19 mouse cellular contexts compared by ENCODE assay signal in genomic region chr6:28848891-28849290, GRCm38 (mm10). TPM values are rescaled to one million over a fixed set of nuclear protein-coding genes. Genes with fewer than 3 reads are reported as not detected.
DNase-seq lines count a peak whose midpoint lies in the region; ATAC-seq and TF ChIP-seq lines count a peak whose summit lies in the region.
"Had no signal": no experiment of that assay in that cellular context is flagged by ENCODE, and none has a peak within 500 bp of the region (broad histone marks: within the 10 kb centered on the region; RNA-seq: fewer than 3 reads in every experiment).

No protein-coding gene starts in this region.

- ATAC-seq in forebrain, postnatal 0 days = peak; percentile 49
- ATAC-seq in limb, embryonic 14.5 days (ENCODE audit: low FRiP score, low read depth) = no peak
- ATAC-seq: activated CD4-positive, CD25-positive, alpha-beta regulatory T cell, adult 4 months; liver, postnatal 0 days had no signal

- no peak for TF ChIP-seq POLR2A in limb, embryonic 14.5 days (IDR thresholded peaks at IDR 0.05; ENCODE audit: borderline replicate concordance, extremely low read depth, insufficient read depth, insufficient read length)

- H3K4me1 ChIP-seq in forebrain, postnatal 0 days (ENCODE audit: insufficient read depth) = peaks cover 9% of the 10 kb centered on the region; the same call in 1 of the 2 replicates
- peaks cover 63% of the 10 kb centered on the region for H3K4me1 ChIP-seq in forebrain, embryonic 10.5 days
- H3K4me1 ChIP-seq in embryonic facial prominence, embryonic 10.5 days = peaks cover 46% of the 10 kb centered on the region
- H3K4me1 ChIP-seq in limb, embryonic 14.5 days (ENCODE audit: control insufficient read depth, insufficient read depth, low read length) = peaks cover 38% of the 10 kb centered on the region
- H3K4me1 ChIP-seq: stomach, embryonic 15.5 days had no signal

- no peak overlapping the region for H3K4me2 ChIP-seq in forebrain, postnatal 0 days (ENCODE audit: low read depth)
- H3K4me2 ChIP-seq in limb, embryonic 14.5 days (replicated peaks; ENCODE audit: low read depth, low read length, severe bottlenecking) = no peak overlapping the region
- H3K4me2 ChIP-seq: embryonic facial prominence, embryonic 12.5 days; intestine, embryonic 15.5 days; stomach, embryonic 15.5 days had no signal

- no peak for TF ChIP-seq CTCF in forebrain, postnatal 0 days (IDR thresholded peaks at IDR 0.05; ENCODE audit: low read depth)
- TF ChIP-seq CTCF in layer of hippocampus, adult 2 months (conservative IDR thresholded peaks at IDR 0.05) = no peak

- no peaks in the 10 kb centered on the region for H3K27me3 ChIP-seq in forebrain, postnatal 0 days (ENCODE audit: insufficient read depth, low read length)
- H3K27me3 ChIP-seq in forebrain, embryonic 10.5 days (ENCODE audit: poor library complexity, severe bottlenecking) = no peaks in the 10 kb centered on the region
- H3K27me3 ChIP-seq in embryonic facial prominence, embryonic 10.5 days (replicated peaks; ENCODE audit: low read depth, poor library complexity, severe bottlenecking) = no peaks in the 10 kb centered on the region
- no peaks in the 10 kb centered on the region for H3K27me3 ChIP-seq in limb, embryonic 14.5 days (ENCODE audit: control insufficient read depth, insufficient read depth, low read length)
- H3K27me3 ChIP-seq: embryonic facial prominence, embryonic 12.5 days; intestine, embryonic 15.5 days; stomach, embryonic 15.5 days had no signal

- DNase-seq in forebrain, postnatal 0 days = no peak
- DNase-seq in forebrain, embryonic 10.5 days (ENCODE audit: extremely low spot score, low spot score) = no peak
- DNase-seq in layer of hippocampus, adult 2 months (ENCODE audit: low spot score in 2 of 2) = no peak
- DNase-seq in layer of hippocampus, adult 8-10 months (ENCODE audit: low spot score in 2 of 2) = no peak
- no peak for DNase-seq in embryonic facial prominence, embryonic 10.5 days (ENCODE audit: low spot score)
- no peak for DNase-seq in limb, embryonic 14.5 days (ENCODE audit: low spot score)
- no peak for DNase-seq in liver
- DNase-seq in adrenal gland, adult 8-10 months = no peak
- DNase-seq: cerebellum, postnatal 14 days; kidney, postnatal 25 days; layer of hippocampus, postnatal 36 days; liver, postnatal 0 days; lung, postnatal 36 days; spleen, adult 18-20 months had no signal

- no peaks in the 10 kb centered on the region for H3K9me3 ChIP-seq in forebrain, postnatal 0 days (ENCODE audit: low read length)
- no peaks in the 10 kb centered on the region for H3K9me3 ChIP-seq in forebrain, embryonic 10.5 days
- no peaks in the 10 kb centered on the region for H3K9me3 ChIP-seq in embryonic facial prominence, embryonic 10.5 days
- H3K9me3 ChIP-seq in limb, embryonic 14.5 days (ENCODE audit: control insufficient read depth, low read length) = no peaks in the 10 kb centered on the region
- H3K9me3 ChIP-seq: embryonic facial prominence, embryonic 12.5 days; intestine, embryonic 15.5 days; stomach, embryonic 15.5 days had no signal

- H3K27ac ChIP-seq in forebrain, postnatal 0 days (ENCODE audit: low read depth, low read length) = no peak overlapping the region
- no peak overlapping the region for H3K27ac ChIP-seq in forebrain, embryonic 10.5 days
- peak overlapping the region; percentile 65 for H3K27ac ChIP-seq in layer of hippocampus, adult 2 months
- peak overlapping the region; percentile 48; the same call in 1 of the 2 replicates for H3K27ac ChIP-seq in embryonic facial prominence, embryonic 10.5 days (replicated peaks)
- 0 out of 2 replicates have a peak overlapping the region, but pooled peaks have one; percentile 49 for H3K27ac ChIP-seq in limb, embryonic 14.5 days (replicated peaks; ENCODE audit: low read depth, low read length)
- H3K27ac ChIP-seq: intestine, embryonic 15.5 days; stomach, embryonic 15.5 days had no signal

- WGBS in forebrain, postnatal 0 days = 51% methylated on average over 9 of the region's 9 CpGs
- 84% methylated on average over 9 of the region's 9 CpGs for WGBS in forebrain, embryonic 10.5 days
- whole genome bisulfite sequencing in embryonic facial prominence, embryonic 10.5 days = 81% methylated on average over 9 of the region's 9 CpGs
- 53% methylated on average over 9 of the region's 9 CpGs for WGBS in limb, embryonic 14.5 days

- no peak overlapping the region for H3K9ac ChIP-seq in forebrain, postnatal 0 days
- H3K9ac ChIP-seq in limb, embryonic 14.5 days (ENCODE audit: low read depth, low read length, severe bottlenecking) = no peak overlapping the region
- H3K9ac ChIP-seq: embryonic facial prominence, embryonic 12.5 days; intestine, embryonic 15.5 days; liver, postnatal 0 days; stomach, embryonic 15.5 days had no signal

- no peak overlapping the region for H3K4me3 ChIP-seq in forebrain, postnatal 0 days (ENCODE audit: low read depth, low read length)
- no peak overlapping the region for H3K4me3 ChIP-seq in forebrain, embryonic 10.5 days
- no peak overlapping the region for H3K4me3 ChIP-seq in layer of hippocampus, adult 2 months
- no peak overlapping the region for H3K4me3 ChIP-seq in embryonic facial prominence, embryonic 10.5 days
- H3K4me3 ChIP-seq in limb, embryonic 14.5 days (replicated peaks; ENCODE audit: low read length) = no peak overlapping the region
- H3K4me3 ChIP-seq: embryonic facial prominence, embryonic 12.5 days; intestine, embryonic 15.5 days; stomach, embryonic 15.5 days had no signal

- no peaks in the 10 kb centered on the region for H3K36me3 ChIP-seq in forebrain, postnatal 0 days (ENCODE audit: insufficient read depth)
- H3K36me3 ChIP-seq in forebrain, embryonic 10.5 days (replicated peaks) = no peaks in the 10 kb centered on the region
- H3K36me3 ChIP-seq in embryonic facial prominence, embryonic 10.5 days (replicated peaks) = no peaks in the 10 kb centered on the region
- no peaks in the 10 kb centered on the region for H3K36me3 ChIP-seq in limb, embryonic 14.5 days (ENCODE audit: control insufficient read depth, insufficient read depth, low read length)
- H3K36me3 ChIP-seq: embryonic facial prominence, embryonic 12.5 days; intestine, embryonic 15.5 days; stomach, embryonic 15.5 days had no signal

RNA-seq across cellular contexts. Expression of gene Lrrc4, which starts 17.3 kb away (rescaled TPM):
- 32.9 and 37.1 TPM in 2 replicates for total RNA-seq in forebrain, postnatal 0 days (2014; rRNA removed)
- 4.0 and 5.4 TPM in 2 replicates for polyA plus RNA-seq in forebrain, postnatal 0 days (2015; fragmentation: Nextera tagmentation; extraction: Ambion mirVana)
- polyA plus RNA-seq in forebrain, embryonic 10.5 days (2016; fragmentation: Nextera tagmentation; extraction: Ambion mirVana) = 1.8 and 2.0 TPM in 2 replicates
- total RNA-seq in layer of hippocampus, adult 2 months (2021) = 10 to 100 TPM; 96.2 to 98.8 TPM
- total RNA-seq in layer of hippocampus, adult 8-10 months (2022) = 10 to 100 TPM; 89.1 to 97.1 (median 91.5) TPM
- 0.79 and 0.98 TPM in 2 replicates for polyA plus RNA-seq in embryonic facial prominence, embryonic 10.5 days (2016; fragmentation: Nextera tagmentation; extraction: Ambion mirVana)
- 0.99 and 1.0 TPM in 2 replicates for polyA plus RNA-seq in limb, embryonic 14.5 days (2012; rRNA removed)
- polyA plus RNA-seq in limb, embryonic 14.5 days (2014; fragmentation: Nextera tagmentation; extraction: Ambion mirVana) = 0.61 TPM in 2 replicates
- total RNA-seq in adrenal gland, adult 8-10 months (2022) = 1 to 10 TPM; 5.9 to 8.0 (median 7.1) TPM
- total RNA-seq: granulocyte monocyte progenitor cell, adult 5-6 weeks had no signal

Comparison
In these comparisons a context has a peak if more than half of its experiments do, and no peak if none do; other contexts are left out.
1. H3K27ac ChIP-seq: peak in layer of hippocampus, adult 2 months (single experiment), embryonic facial prominence, embryonic 10.5 days (single experiment) and limb, embryonic 14.5 days (single experiment); none in forebrain, postnatal 0 days (single experiment) and forebrain, embryonic 10.5 days (single experiment).